Mouse (Mus musculus): ENCODE data around the gene Abcc2.

- TF ChIP-seq GATA1 (IDR thresholded peaks at IDR 0.05; ENCODE audit: borderline replicate concordance, low read length) = peak; percentile 46; the same call in 1 of the 3 replicates
- TF ChIP-seq FLI1 (IDR thresholded peaks at IDR 0.05; ENCODE audit: low read length) = no peak
These were observed 28.7 kb upstream of the Abcc2 start for GRCm38 (mm10) chr19:43753226-43753835.

Data from megakaryocyte, embryonic 14.5 days (primary cell).